Mouse (Mus musculus): ENCODE results near the gene Dusp10. TPM values are rescaled to one million over a fixed set of nuclear protein-coding genes. Genes with fewer than 3 reads are reported as not detected.

Dusp10 gene
- polyA plus RNA-seq, 1 experiment = 7.0 TPM

- DNase-seq (ENCODE audit: low read depth) = no peak
- TF ChIP-seq CTCF (IDR thresholded peaks at IDR 0.05; ENCODE audit: borderline replicate concordance, extremely low read depth, insufficient read depth, insufficient read length) = no peak
- no peak for TF ChIP-seq POLR2A (IDR thresholded peaks at IDR 0.05; ENCODE audit: borderline replicate concordance, extremely low read depth, insufficient read depth, insufficient read length, poor library complexity, severe bottlenecking)
Measured at GRCm38 (mm10) chr1:184011311-184011710, 1.8 kb upstream of the Dusp10 start.

GRCm38 (mm10) chr1:184014091-184014490, 989 bp downstream of the Dusp10 start:
- no peak for DNase-seq (ENCODE audit: low read depth)
- no peak for TF ChIP-seq POLR2A (IDR thresholded peaks at IDR 0.05; ENCODE audit: borderline replicate concordance, extremely low read depth, insufficient read depth, insufficient read length, poor library complexity, severe bottlenecking)
- TF ChIP-seq CTCF (IDR thresholded peaks at IDR 0.05; ENCODE audit: borderline replicate concordance, extremely low read depth, insufficient read depth, insufficient read length) = no peak

GRCm38 (mm10) chr1:184015995-184016730, 3.1 kb downstream of the Dusp10 start:
- no peak for DNase-seq (ENCODE audit: low read depth)
- no peak for TF ChIP-seq CTCF (IDR thresholded peaks at IDR 0.05; ENCODE audit: borderline replicate concordance, extremely low read depth, insufficient read depth, insufficient read length)
- TF ChIP-seq POLR2A (IDR thresholded peaks at IDR 0.05; ENCODE audit: borderline replicate concordance, extremely low read depth, insufficient read depth, insufficient read length, poor library complexity, severe bottlenecking) = no peak

- no peak for TF ChIP-seq CTCF (IDR thresholded peaks at IDR 0.05; ENCODE audit: borderline replicate concordance, extremely low read depth, insufficient read depth, insufficient read length)
- TF ChIP-seq POLR2A (IDR thresholded peaks at IDR 0.05; ENCODE audit: borderline replicate concordance, extremely low read depth, insufficient read depth, insufficient read length, poor library complexity, severe bottlenecking) = no peak
- DNase-seq (ENCODE audit: low read depth) = no peak
Measured at GRCm38 (mm10) chr1:184017606-184018005, 4.5 kb downstream of the Dusp10 start.

GRCm38 (mm10) chr1:184019042-184019721, 6.1 kb downstream of the Dusp10 start:
- TF ChIP-seq CTCF (IDR thresholded peaks at IDR 0.05; ENCODE audit: borderline replicate concordance, extremely low read depth, insufficient read depth, insufficient read length) = no peak
- no peak for TF ChIP-seq POLR2A (IDR thresholded peaks at IDR 0.05; ENCODE audit: borderline replicate concordance, extremely low read depth, insufficient read depth, insufficient read length, poor library complexity, severe bottlenecking)
- no peak for DNase-seq (ENCODE audit: low read depth)

GRCm38 (mm10) chr1:184019722-184020107, 6.6 kb downstream of the Dusp10 start:
- DNase-seq (ENCODE audit: low read depth) = no peak
- TF ChIP-seq POLR2A (IDR thresholded peaks at IDR 0.05; ENCODE audit: borderline replicate concordance, extremely low read depth, insufficient read depth, insufficient read length, poor library complexity, severe bottlenecking) (no peak), CTCF (IDR thresholded peaks at IDR 0.05; ENCODE audit: borderline replicate concordance, extremely low read depth, insufficient read depth, insufficient read length) (no peak)

- no peak for DNase-seq (ENCODE audit: low read depth)
- TF ChIP-seq CTCF (IDR thresholded peaks at IDR 0.05; ENCODE audit: borderline replicate concordance, extremely low read depth, insufficient read depth, insufficient read length) (no peak), POLR2A (IDR thresholded peaks at IDR 0.05; ENCODE audit: borderline replicate concordance, extremely low read depth, insufficient read depth, insufficient read length, poor library complexity, severe bottlenecking) (no peak)
Measured at GRCm38 (mm10) chr1:184023971-184024370, 10.9 kb downstream of the Dusp10 start.

- no peak for DNase-seq (ENCODE audit: low read depth)
- TF ChIP-seq CTCF (IDR thresholded peaks at IDR 0.05; ENCODE audit: borderline replicate concordance, extremely low read depth, insufficient read depth, insufficient read length) = no peak
- no peak for TF ChIP-seq POLR2A (IDR thresholded peaks at IDR 0.05; ENCODE audit: borderline replicate concordance, extremely low read depth, insufficient read depth, insufficient read length, poor library complexity, severe bottlenecking)
Measured at GRCm38 (mm10) chr1:184024631-184025030, 11.5 kb downstream of the Dusp10 start.

GRCm38 (mm10) chr1:184025079-184025478, 12.0 kb downstream of the Dusp10 start:
- DNase-seq (ENCODE audit: low read depth) = no peak
- TF ChIP-seq CTCF (IDR thresholded peaks at IDR 0.05; ENCODE audit: borderline replicate concordance, extremely low read depth, insufficient read depth, insufficient read length) (no peak), POLR2A (IDR thresholded peaks at IDR 0.05; ENCODE audit: borderline replicate concordance, extremely low read depth, insufficient read depth, insufficient read length, poor library complexity, severe bottlenecking) (no peak)

GRCm38 (mm10) chr1:184027039-184027438, 13.9 kb downstream of the Dusp10 start:
- no peak for TF ChIP-seq POLR2A (IDR thresholded peaks at IDR 0.05; ENCODE audit: borderline replicate concordance, extremely low read depth, insufficient read depth, insufficient read length, poor library complexity, severe bottlenecking)
- no peak for TF ChIP-seq CTCF (IDR thresholded peaks at IDR 0.05; ENCODE audit: borderline replicate concordance, extremely low read depth, insufficient read depth, insufficient read length)
- DNase-seq (ENCODE audit: low read depth) = no peak

GRCm38 (mm10) chr1:184030070-184030802, 17.1 kb downstream of the Dusp10 start:
- TF ChIP-seq CTCF (IDR thresholded peaks at IDR 0.05; ENCODE audit: borderline replicate concordance, extremely low read depth, insufficient read depth, insufficient read length) (no peak), POLR2A (IDR thresholded peaks at IDR 0.05; ENCODE audit: borderline replicate concordance, extremely low read depth, insufficient read depth, insufficient read length, poor library complexity, severe bottlenecking) (no peak)
- DNase-seq (ENCODE audit: low read depth) = no peak

All from brain, embryonic 14.5 days (tissue).